Mouse (Mus musculus) NIH3T3 (cell line): ENCODE measurements around the gene Ctnna2.

ENCODE experiments used
- DNase-seq: peaks from one replicate; pipeline ENCODE4 v3.0.0-alpha.2; 2012; ENCODE audit warnings: low read depth

Ctnna2 gene

DNA sequence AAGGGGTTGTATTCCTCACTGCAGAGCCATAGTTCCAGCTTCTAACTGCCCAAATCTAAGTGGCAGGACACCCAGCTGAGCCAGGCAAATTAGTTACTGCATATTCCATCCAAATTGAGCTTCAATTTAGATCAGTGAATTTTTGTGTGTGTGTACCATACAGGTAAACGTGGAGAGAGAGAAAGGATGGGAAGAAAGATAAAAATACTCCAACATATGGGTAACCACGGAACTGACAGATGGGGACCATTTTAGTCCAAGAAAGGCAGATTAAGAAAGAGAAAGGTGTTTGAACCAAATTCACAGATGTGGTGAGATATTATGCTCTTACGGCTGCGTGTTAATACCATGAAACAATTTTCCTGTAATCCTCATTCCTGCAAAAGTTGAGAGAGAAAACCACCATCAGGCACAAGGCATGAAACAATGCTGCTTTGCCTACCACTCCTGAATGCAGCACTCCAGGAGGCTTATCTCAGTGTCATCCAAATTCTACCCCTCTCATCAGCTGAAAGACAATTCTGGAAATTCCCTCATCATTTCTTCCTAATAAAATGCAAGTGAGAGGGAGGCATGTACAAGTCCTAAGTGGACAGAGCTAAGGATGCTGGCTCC is 840.1 kb downstream of the Ctnna2 start:
- no peak for DNase-seq

DNA sequence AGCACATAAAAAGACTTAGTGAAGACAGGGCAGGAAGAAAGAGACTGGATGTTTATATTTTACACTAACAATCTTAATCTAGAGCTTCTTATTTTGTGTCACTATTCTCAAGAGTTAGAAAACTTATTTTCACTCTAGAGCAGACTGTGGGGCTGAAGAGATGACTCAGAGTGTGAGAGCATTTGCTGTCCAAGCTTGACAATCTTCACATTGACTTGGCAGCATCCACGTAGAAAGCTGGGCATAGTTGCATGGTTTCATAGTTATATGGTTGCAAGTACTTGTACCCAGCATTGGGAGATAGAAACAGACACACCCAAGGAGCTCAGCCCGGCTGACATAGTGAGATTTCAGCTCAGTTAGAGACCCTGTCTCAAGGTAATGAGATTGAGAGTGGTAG is 858.6 kb downstream of the Ctnna2 start:
- DNase-seq, result no peak

DNA sequence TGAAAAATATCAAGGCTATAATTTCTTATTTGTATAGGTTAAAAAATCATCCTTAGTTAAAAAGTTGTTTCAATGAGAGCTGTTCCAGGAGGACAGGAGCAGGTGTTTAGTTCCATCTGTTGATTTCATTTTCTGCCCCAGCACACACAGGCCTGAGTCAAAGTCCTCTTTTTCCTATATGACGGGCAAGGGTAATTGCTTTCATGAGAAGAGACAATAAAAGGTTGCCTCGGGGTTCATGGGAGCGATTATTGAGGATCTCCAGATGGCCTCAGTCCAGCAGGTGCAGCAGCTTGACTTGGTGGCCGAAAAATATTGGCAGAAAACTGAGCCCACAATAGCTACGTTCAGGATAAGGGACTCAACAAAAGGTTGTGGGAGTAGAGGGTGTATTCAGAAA is 859.0 kb downstream of the Ctnna2 start:
- no peak for DNase-seq

DNA sequence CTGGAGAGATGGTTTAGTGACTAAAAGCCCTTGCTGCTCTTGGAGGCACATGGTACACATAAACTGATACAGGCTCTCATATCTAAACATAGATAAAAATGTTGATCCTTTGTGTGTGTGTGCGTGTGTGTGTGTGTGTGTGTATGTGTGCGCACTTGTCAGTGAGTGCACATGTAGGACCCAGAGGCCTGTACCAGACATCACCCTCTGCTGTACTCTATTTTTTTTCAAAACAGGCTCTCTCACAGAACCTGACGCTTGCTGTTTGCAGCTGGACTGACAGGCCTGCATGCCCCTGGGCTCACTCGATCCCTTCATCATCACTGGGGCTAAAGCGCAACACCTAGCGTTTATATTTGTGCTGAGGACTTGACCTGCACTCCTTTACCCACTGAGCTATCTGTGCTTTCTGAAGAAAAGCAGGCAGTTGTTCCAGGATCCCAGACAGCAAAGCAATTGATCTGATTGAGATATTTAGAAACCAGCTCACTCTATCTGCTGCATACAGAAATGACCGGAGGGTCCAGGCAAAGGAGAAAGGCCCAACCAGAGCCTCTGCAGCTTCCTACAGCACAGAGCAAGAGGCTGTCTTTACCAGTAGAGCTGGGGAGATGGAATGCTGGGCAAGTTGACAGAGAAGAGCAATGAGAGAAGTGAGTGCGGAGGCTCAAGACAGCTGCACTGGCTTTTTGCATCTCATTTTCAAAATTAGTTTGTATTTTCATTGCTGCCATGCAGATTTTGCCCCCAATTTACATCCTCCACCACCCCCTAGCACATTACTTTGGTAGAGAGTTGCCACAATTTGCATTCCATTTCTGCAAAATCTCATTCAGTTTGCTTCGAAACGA is 870.2 kb downstream of the Ctnna2 start:
- DNase-seq, result no peak

DNA sequence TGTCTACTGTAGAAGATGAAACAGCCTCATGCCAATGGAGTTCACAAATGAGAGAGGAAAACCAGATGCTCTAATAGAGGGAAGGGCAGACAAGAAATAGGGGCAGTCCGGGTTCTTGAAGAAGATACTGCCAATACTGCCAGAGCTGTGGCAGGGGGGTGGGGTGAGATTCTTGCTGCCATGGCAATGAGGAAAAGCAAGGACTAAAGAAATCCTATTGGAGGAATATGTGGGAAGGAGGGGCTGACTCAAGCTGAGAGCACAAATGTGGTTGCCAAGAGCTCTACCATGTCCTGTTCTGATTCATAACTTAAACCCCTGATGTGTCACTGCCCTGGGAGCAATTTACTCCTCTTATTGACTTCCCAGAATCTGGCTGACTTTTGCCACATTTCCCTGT is 878.5 kb downstream of the Ctnna2 start:
- DNase-seq, result peak; percentile 66

DNA sequence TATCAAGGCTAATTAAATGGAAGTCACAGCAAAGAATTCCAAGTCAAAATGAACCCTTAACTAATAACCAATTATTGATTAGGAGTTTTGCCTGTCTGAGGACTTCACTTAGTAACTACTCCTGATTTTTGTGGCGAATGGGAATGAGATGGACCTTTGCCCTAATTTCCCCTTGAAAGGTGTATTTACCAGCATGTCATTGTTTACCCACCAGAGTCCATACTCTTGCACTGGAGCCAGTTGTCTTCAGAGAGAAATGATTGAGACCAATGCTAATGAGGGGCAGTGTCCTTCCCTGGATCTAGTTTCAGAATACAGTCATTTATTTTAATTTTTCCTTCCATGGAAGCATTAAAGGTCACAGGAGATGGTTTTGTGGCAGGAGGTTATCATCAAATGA is 881.0 kb downstream of the Ctnna2 start:
- DNase-seq, result no peak

DNA sequence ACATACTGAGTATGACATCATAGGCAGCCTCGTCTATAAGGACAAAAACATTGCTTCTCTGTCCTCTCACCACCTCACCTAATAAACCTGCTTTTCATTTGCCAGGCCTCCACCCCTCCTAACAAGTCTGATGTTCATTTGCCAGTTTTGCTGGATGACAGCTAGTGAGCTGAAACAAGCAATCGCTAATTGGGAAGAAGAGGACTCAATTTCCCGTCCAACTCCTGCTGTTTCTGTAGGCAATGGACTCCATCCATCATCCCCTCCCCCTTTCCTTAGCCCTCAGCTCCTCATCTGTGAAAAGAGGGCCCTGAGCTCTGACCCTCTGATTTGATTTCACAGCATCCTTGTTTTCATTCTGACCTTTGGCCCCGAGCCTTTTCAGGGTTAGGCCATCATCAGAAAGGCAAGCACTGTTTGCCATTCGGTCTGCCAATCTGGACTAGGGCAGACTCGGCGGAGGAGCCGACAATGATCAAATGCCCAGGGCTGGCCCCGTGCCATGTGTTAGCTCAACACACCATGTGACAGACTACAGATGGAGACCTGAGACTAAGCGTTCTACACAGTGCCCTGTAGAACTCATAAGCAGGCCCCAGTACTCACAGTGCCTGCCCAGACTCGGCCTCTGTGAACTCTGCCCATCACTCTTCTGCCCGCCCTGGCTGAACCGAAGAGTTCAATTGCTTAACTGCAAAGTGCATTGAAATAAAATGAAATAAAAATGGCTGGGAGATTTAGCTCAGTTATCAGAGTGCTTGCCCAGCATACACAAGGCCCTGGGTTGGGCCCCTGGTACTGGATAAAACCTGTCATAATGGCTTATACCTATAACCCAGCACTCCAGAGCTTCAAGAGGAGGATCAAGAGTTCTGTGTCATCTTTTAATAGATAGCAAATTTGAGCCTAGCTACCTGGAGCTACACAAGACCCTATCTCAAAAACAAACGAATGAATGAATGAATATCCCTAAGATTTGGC is 903.8 kb downstream of the Ctnna2 start:
- DNase-seq, result peak; percentile 8

DNA sequence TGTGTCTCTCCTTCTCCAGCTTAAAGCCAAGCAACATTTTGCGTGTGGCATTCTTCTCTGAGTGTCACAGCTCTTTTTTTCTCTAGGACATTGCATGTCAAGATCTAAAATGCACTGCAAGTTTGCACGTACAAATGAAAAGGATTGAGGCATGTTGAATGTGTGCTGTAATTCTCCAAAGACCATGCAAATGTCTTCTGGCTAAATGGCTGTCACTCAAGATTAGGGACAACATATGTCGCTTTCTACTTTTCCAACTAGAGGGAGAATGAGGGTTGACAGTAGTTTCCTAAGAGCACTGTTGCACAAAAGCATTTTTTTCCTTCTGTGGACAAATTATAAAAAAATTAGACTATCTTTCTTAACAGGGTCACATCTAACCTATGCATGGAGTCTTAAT is 909.9 kb downstream of the Ctnna2 start:
- no peak for DNase-seq

DNA sequence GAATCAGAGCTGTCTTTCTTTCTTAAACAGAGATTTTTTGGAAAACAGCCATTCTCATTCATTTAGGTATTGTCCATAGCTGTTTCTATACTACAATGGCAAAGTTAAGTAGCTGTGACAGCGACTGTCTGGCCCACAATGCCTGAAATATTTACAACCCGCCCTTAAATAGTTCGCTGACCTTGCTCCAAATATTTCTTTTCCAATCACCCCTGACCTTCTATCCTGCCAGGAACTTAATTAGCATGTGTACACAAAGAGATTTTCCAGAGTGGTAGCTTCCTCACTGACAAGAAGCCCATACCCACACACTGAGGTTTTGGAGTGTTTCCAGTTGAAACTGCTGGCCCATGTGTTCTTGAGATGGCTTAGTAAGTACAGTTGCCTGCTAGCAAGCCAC is 928.8 kb downstream of the Ctnna2 start:
- no peak for DNase-seq

DNA sequence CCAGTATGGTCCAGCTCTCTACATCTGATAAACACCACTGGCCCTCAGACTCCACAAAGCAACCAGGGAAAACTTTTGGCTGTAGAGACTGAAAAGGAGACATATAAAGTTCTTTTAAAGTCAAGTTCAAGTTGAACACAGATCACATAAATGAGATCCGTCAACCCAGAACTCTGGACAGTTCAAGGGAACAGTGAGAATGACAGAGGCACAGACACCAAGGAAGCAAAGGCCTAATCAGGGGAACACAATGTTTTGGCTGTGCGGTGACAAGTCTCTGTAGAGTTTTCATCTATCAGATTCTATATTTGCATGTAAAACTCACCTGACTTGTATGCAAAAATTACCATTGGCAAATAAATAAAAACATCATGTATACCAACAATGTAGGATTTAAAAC is 929.3 kb downstream of the Ctnna2 start:
- no peak for DNase-seq

DNA sequence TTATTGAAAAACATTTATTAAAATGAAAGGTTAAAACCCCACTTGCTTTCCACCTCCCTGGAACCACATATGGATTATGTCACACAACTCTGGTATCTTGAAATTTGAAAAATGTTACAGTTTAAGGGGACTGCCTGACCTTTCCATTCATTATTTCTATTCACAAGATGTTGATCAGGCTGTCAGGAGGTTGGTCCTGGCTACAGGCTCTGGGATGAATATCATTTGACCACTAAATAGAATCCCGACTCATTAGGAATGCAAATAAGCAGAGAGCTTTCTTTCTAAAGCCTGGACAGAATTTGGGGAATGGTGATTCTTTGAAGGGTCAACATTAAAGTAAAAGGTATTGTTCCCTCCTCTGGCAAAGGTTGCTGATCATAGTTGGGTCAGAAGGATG is 931.9 kb downstream of the Ctnna2 start:
- DNase-seq, result no peak

DNA sequence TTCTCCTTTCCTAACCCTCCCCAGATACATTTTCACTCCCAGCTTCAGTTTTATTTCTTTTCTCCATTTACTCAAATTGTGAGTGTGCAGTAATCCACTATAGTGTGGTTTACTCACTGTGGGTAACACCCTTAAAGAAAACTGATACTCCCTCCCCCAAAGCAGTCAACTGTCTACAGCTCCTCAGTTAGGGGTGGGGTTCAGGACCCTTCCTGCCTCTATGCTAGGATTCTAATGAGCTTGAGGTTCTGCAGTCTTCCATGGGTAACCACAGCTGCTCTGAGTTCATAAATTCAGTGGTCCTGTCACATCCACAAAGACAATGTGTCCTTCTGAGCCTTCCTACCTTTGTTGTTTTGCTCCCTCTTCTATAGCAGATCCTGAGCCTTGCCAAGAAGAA is 954.4 kb downstream of the Ctnna2 start:
- DNase-seq, result no peak

DNA sequence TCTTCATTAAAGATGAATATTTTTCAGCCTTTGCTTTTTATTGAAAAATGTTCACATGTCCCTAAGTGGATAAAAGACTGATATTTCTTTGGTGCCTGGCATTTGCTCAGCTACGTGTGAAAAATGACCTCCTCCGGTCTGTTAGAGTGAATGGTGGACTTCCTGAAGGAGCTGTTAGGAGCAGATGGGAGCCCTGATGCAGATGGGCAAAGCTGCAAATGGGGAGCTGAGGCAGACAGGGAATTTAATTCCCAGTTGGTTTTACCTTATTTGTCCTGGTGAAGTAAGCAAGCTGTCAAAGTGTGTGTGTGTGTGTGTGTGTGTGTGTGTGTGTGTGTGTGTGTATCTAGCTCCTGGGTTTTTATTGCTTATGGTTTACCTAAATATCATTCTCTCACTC is 966.3 kb downstream of the Ctnna2 start:
- no peak for DNase-seq

DNA sequence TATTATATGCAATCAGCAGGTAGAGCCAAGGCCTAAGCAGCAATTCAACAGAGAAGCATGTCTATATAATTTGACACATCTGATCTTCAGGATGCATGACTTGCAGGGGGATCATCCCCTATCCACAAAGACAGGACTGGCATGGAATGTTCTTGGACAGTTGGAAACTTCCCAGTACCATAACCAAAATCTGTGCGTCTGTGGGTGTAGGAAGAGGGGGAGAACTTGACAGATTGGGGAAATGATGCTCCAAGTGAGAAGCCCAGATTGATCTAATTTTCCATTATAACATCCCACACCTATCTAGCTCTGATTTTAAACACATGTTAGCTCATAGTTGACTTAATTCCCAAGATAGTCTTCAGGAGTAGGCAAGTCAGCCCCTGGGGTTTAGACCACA is 968.5 kb downstream of the Ctnna2 start:
- no peak for DNase-seq

DNA sequence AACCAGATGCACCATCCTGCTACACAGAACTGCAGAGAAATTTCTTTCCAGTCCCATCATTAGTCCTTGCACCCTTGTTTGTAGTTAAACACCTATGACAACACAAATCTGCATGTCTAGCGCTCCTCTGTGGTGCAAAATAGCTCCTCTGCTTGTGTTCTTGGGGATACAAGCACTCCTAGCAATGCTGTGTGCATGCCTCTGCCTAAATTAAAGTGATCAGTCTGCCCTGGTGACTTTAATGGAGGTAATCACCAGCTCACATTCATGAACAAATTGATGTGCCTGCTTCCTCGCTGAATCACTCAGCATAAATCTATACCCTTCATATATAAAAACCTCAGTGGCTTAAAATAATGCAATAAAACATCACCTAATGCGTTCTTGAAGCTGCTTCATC is 987.4 kb downstream of the Ctnna2 start:
- DNase-seq, result no peak

DNA sequence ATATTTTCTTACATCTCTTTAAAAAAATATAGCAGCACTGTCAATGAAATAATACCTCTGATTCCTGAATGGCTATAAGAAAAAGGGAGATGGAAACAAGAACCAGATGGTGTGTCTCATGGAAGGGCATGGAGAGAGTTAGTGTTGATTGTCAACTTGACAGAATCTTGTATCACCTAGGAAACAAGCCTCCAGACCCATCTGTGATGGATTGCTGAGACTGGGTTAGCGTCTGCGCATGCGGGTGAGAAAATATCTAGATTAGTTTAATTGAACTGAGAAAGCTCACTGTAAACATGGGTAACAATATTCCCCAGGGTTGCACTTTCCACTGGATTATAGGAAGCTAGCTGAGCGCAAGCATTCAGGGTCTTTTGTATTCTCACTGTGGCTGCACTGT is 994.7 kb downstream of the Ctnna2 start:
- DNase-seq, result no peak

DNA sequence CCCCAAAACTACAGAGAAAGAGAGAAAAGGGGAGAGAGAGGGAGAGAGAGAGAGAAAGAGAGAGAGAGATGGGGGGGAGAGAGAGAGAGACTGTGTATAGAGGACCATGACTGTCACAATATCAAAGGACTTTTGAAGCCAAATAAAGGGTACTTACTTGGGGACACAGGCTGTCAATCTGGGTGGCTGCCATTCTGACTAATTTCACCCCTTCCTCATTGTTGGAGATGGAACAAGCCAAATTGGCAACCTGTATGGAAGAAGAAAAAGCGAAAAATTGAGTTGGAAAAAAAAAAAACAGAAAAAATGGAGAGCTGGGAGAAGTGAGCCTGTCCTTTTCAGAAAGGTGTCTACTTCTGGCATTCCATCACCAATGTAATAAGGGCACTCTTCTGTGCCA is 997.8 kb downstream of the Ctnna2 start:
- DNase-seq, result no peak

DNA sequence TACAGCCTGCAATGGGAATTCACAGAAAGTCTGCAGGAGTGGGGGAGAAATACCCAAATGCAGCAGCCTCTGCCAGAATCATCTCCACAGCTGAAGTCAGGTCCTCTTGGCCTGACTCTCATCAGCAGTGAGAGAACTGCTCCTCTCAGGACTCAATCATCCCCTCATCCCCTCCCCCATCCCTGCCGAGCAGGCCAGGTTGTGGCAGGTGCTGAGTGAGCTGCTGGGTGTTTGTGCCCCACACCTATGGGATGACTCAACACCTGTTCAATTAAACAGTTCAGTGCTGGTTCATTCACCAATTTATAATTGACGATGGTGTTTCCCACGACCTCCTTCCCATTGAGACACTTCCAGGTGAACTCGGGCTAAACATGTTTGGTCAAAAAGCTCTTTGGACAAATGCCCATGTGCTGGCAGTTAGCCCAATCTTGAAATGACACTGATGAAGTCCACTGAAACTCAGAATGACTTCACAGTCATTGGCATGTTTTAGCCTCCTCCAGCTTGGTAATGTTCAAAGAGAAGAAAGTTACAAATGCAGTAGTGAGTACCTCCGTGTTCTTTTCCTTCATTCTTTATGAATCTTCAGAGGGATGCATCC is 1000.1 kb downstream of the Ctnna2 start:
- peak; percentile 5 for DNase-seq

DNA sequence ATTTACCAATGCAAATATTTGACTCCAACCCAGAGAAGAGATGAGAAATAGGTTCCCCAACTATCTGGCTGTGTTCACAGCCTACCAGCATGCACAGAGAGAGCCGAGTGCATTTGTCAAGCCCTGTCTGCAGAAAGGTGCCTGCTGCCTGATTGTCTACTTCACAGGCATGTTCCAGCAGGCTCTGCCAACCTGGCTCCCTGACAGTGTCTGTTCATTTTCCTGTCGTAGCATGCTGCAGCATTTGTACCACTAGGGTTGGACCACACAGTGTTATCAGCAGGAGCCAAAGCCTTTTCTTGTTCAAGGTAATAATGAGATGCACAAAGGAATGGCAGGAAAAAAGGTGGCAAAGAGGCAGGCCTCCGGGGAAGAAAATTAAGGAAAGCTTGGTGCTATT is 1001.7 kb downstream of the Ctnna2 start:
- no peak for DNase-seq

DNA sequence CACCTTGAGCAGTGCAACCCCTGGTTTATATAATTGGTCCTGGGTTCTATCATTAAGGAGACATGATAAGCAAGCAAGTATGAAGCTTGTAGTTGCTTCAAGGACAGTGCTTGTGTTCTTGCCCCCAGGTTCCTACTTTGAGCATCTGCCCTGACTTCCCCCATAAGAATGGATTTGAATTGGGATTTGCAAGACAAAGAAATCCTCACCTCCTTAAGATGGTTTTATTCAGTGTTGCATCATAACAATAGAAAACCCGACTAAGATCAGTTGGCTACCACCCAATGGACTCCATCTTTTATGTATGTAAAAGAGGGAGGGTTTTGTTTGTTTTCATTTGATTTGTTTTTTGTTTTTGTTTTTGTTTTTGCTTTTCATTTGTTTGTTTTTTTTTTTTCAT is 1005.2 kb downstream of the Ctnna2 start:
- no peak for DNase-seq

DNA sequence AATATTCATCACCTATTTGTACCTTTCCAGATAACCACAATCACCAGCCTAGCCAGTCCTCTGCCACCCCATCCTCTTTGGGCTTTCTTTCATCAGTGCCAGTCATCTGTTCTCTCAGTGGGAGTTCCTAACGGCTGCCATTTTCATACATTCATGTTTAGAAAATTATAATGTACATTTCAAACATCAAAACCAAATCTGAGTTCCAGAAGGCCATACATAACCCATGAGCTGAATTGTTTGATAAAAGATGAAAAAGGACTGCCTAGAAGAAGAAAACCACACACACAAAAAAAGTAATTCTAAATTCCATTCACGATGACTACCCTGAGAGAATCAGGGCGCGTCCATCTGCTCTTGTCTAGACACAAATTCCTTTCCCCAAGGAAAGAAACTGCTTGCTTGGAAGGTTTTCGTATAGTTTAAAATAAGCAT is 1014.5 kb downstream of the Ctnna2 start:
- no peak for DNase-seq

DNA sequence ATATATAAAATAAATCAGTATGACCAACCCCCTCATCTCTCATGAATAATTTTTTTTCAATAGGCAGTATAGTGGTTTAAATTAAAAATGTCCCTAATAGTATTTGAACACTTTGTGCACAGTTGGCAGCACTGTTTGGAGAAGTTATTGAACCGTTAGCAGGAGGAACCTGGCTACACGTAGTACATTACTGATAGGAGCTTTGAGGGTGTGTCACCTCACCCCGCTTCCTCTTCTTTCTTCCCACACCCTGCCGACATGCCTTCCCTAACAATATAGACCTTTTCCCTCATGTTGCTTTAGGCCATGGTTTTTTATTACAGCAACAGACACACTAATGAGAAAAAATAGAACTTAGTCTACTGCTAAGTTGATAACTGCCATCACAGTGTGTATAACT is 1071.4 kb downstream of the Ctnna2 start:
- no peak for DNase-seq
